Mouse (Mus musculus) liver, embryonic 13.5 days (tissue): ENCODE measurements around the gene Hyal1. TPM values are rescaled to one million over a fixed set of nuclear protein-coding genes. Genes with fewer than 3 reads are reported as not detected.
A peak's percentile ranks its signal among the peaks of the same experiment; 100 is the strongest.

ENCODE experiments used
- ATAC-seq: fragments of 200-750 bp; cut with Nextera tagmentation; 2 replicates; pipeline ENCODE4 v1.8.0; 2017; ENCODE audit warnings: low read depth, mild to moderate bottlenecking, moderate number of reproducible peaks, moderate library complexity
- DNase-seq: peaks from one replicate; pipeline ENCODE4 v3.0.0; 2022
- H3K27ac ChIP-seq: fragments of 300-500 bp; sonication (generic); 2 replicates; pipeline ENCODE4 v1.5.1; 2015; ENCODE audit warnings: moderate library complexity, mild to moderate bottlenecking, inconsistent platforms
- H3K27me3 ChIP-seq: fragments of 300-500 bp; sonication (generic); 2 replicates; pipeline ENCODE4 v1.6.1; 2015; ENCODE audit warnings: mild to moderate bottlenecking, inconsistent platforms
- H3K36me3 ChIP-seq: fragments of 300-500 bp; sonication (generic); 2 replicates; pipeline ENCODE4 v1.6.1; 2015; ENCODE audit warnings: mild to moderate bottlenecking, inconsistent platforms
- H3K4me1 ChIP-seq: fragments of 300-500 bp; sonication (generic); replicated peaks from 2 replicates; pipeline ENCODE4 v1.6.1; 2015; ENCODE audit warnings: inconsistent platforms
- H3K4me2 ChIP-seq: fragments of 300-500 bp; sonication (generic); 2 replicates; pipeline ENCODE4 v1.6.1; 2015; ENCODE audit warnings: inconsistent platforms, mild to moderate bottlenecking, moderate library complexity
- H3K4me3 ChIP-seq: fragments of 300-500 bp; sonication (generic); replicated peaks from 2 replicates; pipeline ENCODE4 v1.5.1; 2015; ENCODE audit warnings: mild to moderate bottlenecking, inconsistent platforms
- H3K9ac ChIP-seq: fragments of 300-500 bp; sonication (generic); 2 replicates; pipeline ENCODE4 v1.6.1; 2015; ENCODE audit warnings: mild to moderate bottlenecking, inconsistent platforms
- H3K9me3 ChIP-seq: fragments of 300-500 bp; sonication (generic); replicated peaks from 2 replicates; pipeline ENCODE4 v1.6.1; 2016; ENCODE audit warnings: inconsistent platforms
- WGBS: fragments of 180-500 bp; shearing (Covaris S2); methylation state at CpG from one replicate; pipeline ENCODE4 v1.1.7; 2015; ENCODE audit not compliant: insufficient replicate concordance; 5-methylcytosine and 5-hydroxymethylcytosine counted together
- polyA plus RNA-seq: library from polyadenylated mRNA; unstranded; fragments of >200 nt; fragmentation: Nextera tagmentation; extraction: Ambion mirVana; gene quantifications from 2 replicates; pipeline ENCODE4 v1.2.1, GENCODE M21; 2015

Hyal1 gene
- polyA plus RNA-seq, 1 experiment from 2014 or later, result 2.6 TPM

- DNase-seq, result no peak
- Histone ChIP-seq H3K27ac (peak overlapping the region; percentile 80), H3K4me1 (peaks cover 52% of the 10 kb centered on the region), H3K27me3 (no peaks in the 10 kb centered on the region), H3K4me2 (peak overlapping the region; percentile 93), H3K9ac (peak overlapping the region; percentile 79), H3K9me3 (no peaks in the 10 kb centered on the region), H3K36me3 (peaks cover 47% of the 10 kb centered on the region), H3K4me3 (peak overlapping the region; percentile 74)
- WGBS, result 45% methylated on average over 8 of the region's 8 CpGs
- ATAC-seq, result no peak
Measured at GRCm38 (mm10) chr9:107542721-107543120, 34.0 kb upstream of the Hyal1 start.

DNA sequence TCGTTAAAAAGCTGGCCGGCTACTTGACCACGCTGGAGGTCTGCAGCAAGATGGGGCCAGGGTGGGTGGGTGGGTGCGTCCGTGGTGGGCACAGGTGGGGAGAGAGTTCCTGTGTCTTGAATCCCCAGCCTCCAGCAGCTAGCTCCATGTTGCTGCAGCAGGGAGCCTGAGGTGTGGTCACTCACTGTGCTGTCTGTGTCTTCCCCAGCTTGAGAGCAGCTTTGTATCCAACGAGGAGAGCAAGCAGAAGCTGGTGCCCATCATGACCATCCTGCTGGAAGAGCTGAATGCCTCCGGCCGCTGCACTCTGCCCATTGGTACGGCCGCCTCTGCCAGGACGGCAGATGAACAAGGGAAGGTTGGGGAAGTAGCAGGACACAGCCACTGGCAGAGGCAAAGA, 33.4 kb upstream of the Hyal1 start:
- Histone ChIP-seq H3K4me2 (peak overlapping the region; percentile 93; the same call in 1 of the 2 replicates), H3K4me1 (peaks cover 55% of the 10 kb centered on the region), H3K36me3 (peaks cover 41% of the 10 kb centered on the region), H3K4me3 (no peak overlapping the region), H3K27ac (no peak overlapping the region), H3K27me3 (peaks cover 2% of the 10 kb centered on the region; the same call in 1 of the 2 replicates), H3K9me3 (no peaks in the 10 kb centered on the region), H3K9ac (0 out of 2 replicates have a peak overlapping the region, but pooled peaks have one; percentile 79)
- ATAC-seq, result no peak
- DNase-seq, result no peak
- WGBS, result 77% methylated on average over 11 of the region's 11 CpGs

DNA sequence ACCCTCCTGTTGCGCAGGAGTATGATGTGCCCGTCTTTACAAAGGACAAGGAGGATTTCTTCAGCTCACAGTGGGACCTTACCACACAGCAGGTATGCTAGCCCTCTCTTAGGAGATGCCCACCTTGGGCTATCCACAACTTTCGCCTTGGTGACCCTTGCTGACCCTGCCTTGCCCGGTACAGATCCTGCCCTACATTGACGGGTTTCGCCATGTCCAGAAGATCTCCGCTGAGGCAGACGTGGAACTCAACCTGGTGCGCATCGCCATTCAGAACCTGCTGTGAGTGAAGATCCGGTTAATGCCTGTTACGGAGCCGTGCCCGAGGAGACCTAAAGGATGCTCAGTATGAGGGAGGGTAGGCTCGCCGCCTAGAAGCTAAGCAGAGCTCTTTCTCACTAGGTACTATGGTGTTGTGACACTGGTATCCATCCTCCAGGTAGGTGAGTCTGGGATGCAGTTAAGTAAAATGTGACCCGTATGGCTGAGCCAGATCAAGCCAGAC, 32.5 kb upstream of the Hyal1 start:
- 89% methylated on average over 17 of the region's 17 CpGs for WGBS

GRCm38 (mm10) chr9:107544729-107545128, 32.0 kb upstream of the Hyal1 start:
- Histone ChIP-seq H3K27me3 (peaks cover 16% of the 10 kb centered on the region; the same call in 1 of the 2 replicates), H3K4me3 (no peak overlapping the region), H3K36me3 (peaks cover 27% of the 10 kb centered on the region), H3K9me3 (no peaks in the 10 kb centered on the region), H3K9ac (no peak overlapping the region), H3K27ac (no peak overlapping the region), H3K4me1 (peaks cover 50% of the 10 kb centered on the region), H3K4me2 (no peak overlapping the region)
- WGBS, result 89% methylated on average over 12 of the region's 12 CpGs
- ATAC-seq (no peak), DNase-seq (no peak)

More for the DNA sequence above, 32.5 kb upstream of the Hyal1 start:
- H3K4me3 ChIP-seq, result no peak overlapping the region
- H3K36me3 ChIP-seq, result peaks cover 32% of the 10 kb centered on the region
- H3K9ac ChIP-seq, result no peak overlapping the region
- H3K4me2 ChIP-seq, result no peak overlapping the region
- H3K27ac ChIP-seq, result no peak overlapping the region
- ATAC-seq, result no peak
- H3K4me1 ChIP-seq, result peaks cover 50% of the 10 kb centered on the region
- H3K27me3 ChIP-seq, result peaks cover 11% of the 10 kb centered on the region; the same call in 1 of the 2 replicates
- no peak for DNase-seq
- no peaks in the 10 kb centered on the region for H3K9me3 ChIP-seq

- Histone ChIP-seq H3K4me1 (peaks cover 52% of the 10 kb centered on the region), H3K27ac (no peak overlapping the region), H3K4me3 (no peak overlapping the region), H3K4me2 (no peak overlapping the region), H3K9ac (no peak overlapping the region), H3K9me3 (no peaks in the 10 kb centered on the region), H3K36me3 (peaks cover 22% of the 10 kb centered on the region), H3K27me3 (peaks cover 21% of the 10 kb centered on the region; the same call in 1 of the 2 replicates)
- DNase-seq (no peak), ATAC-seq (no peak)
- 79% methylated on average over 10 of the region's 10 CpGs for WGBS
Measured at GRCm38 (mm10) chr9:107545199-107545598, 31.5 kb upstream of the Hyal1 start.

DNA sequence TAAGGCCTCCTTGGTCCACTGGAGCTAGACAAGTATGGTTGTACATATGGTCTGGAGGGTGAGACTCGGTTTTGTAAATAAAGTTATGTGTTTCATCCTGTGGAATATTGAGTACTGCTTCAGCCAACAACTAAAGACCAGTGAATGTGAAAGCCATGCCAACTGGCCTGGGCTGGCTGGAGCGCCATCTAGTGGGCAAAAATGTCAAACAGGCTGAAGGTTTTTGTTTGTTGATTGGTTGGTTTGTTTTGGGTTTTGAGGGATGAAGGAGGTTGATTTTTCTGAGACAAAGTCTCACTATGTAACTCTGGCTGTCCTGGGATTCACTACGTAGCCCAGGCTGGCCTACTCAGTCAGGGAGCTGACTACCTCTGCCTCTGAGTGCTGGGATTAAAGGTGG, 31.1 kb upstream of the Hyal1 start:
- Histone ChIP-seq H3K9me3 (no peaks in the 10 kb centered on the region), H3K9ac (no peak overlapping the region), H3K27ac (no peak overlapping the region), H3K4me3 (no peak overlapping the region), H3K4me1 (peaks cover 54% of the 10 kb centered on the region), H3K36me3 (peaks cover 19% of the 10 kb centered on the region), H3K4me2 (no peak overlapping the region), H3K27me3 (peaks cover 25% of the 10 kb centered on the region)
- no peak for ATAC-seq
- peak; percentile 64 for DNase-seq
- 3% methylated on average over 3 of the region's 3 CpGs for WGBS

- 5% methylated on average over 20 of the region's 20 CpGs for WGBS
- Histone ChIP-seq H3K9ac (0 out of 2 replicates have a peak within 1 kb of the TSS, but pooled peaks have one; percentile 47), H3K27ac (0 out of 2 replicates have a peak within 1 kb of the TSS, but pooled peaks have one; percentile 13), H3K4me2 (peak within 1 kb of the TSS; percentile 53), H3K4me3 (peak within 1 kb of the TSS; percentile 7; the same call in 1 of the 2 replicates), H3K36me3 (peaks cover 19% of the 10 kb centered on the region), H3K27me3 (peaks cover 39% of the 10 kb centered on the region), H3K4me1 (peaks cover 57% of the 10 kb centered on the region), H3K9me3 (no peaks in the 10 kb centered on the region)
- ATAC-seq (peak; percentile 67), DNase-seq (peak; percentile 85)
Measured at GRCm38 (mm10) chr9:107547026-107547425, 29.7 kb upstream of the Hyal1 start, which contains the start of gene Zmynd10. Zmynd10 (plus strand) TSS chr9:107547298.

DNA sequence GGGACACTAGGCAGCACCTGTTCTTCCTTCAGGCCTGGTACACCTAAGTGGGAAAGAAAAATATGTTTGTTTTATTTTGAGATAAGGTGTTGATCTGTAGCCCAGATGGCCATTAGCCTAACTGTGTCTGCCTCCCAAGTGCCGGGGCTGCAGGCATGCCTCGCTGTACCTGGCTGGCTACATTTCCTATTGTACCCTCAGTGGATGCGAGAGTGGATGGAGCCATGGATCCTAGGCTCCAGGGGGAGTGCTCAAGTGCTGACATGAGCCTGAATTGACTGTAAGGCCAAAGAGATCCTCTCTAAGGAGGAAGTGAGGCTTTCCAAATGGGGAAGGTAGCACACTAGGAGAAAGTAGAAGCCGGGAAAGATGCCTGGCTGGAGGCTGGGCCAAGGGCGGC, 28.8 kb upstream of the Hyal1 start:
- no peaks in the 10 kb centered on the region for H3K9me3 ChIP-seq
- 0 out of 2 replicates have a peak overlapping the region, but pooled peaks have one; percentile 13 for H3K27ac ChIP-seq
- DNase-seq, result no peak
- WGBS, result 66% methylated on average over 5 of the region's 5 CpGs
- no peak for ATAC-seq
- H3K9ac ChIP-seq, result no peak overlapping the region
- H3K4me1 ChIP-seq, result peaks cover 59% of the 10 kb centered on the region
- no peak overlapping the region for H3K4me3 ChIP-seq
- peaks cover 19% of the 10 kb centered on the region for H3K36me3 ChIP-seq
- H3K27me3 ChIP-seq, result peaks cover 44% of the 10 kb centered on the region
- no peak overlapping the region for H3K4me2 ChIP-seq

GRCm38 (mm10) chr9:107548820-107549219, 27.9 kb upstream of the Hyal1 start:
- Histone ChIP-seq H3K36me3 (peaks cover 14% of the 10 kb centered on the region), H3K4me2 (no peak overlapping the region), H3K9ac (no peak overlapping the region), H3K27me3 (peaks cover 44% of the 10 kb centered on the region), H3K4me1 (peaks cover 63% of the 10 kb centered on the region), H3K4me3 (no peak overlapping the region), H3K27ac (no peak overlapping the region), H3K9me3 (no peaks in the 10 kb centered on the region)
- WGBS, result 85% methylated on average over 10 of the region's 10 CpGs
- ATAC-seq (no peak), DNase-seq (no peak)

- Histone ChIP-seq H3K9ac (no peak overlapping the region), H3K4me3 (no peak overlapping the region), H3K27me3 (peaks cover 44% of the 10 kb centered on the region), H3K4me1 (peaks cover 66% of the 10 kb centered on the region), H3K36me3 (peaks cover 7% of the 10 kb centered on the region), H3K27ac (no peak overlapping the region), H3K4me2 (no peak overlapping the region), H3K9me3 (no peaks in the 10 kb centered on the region)
- no peak for DNase-seq
- WGBS, result 78% methylated on average over 20 of the region's 20 CpGs
- no peak for ATAC-seq
Measured at GRCm38 (mm10) chr9:107549297-107550074, 27.2 kb upstream of the Hyal1 start.

DNA sequence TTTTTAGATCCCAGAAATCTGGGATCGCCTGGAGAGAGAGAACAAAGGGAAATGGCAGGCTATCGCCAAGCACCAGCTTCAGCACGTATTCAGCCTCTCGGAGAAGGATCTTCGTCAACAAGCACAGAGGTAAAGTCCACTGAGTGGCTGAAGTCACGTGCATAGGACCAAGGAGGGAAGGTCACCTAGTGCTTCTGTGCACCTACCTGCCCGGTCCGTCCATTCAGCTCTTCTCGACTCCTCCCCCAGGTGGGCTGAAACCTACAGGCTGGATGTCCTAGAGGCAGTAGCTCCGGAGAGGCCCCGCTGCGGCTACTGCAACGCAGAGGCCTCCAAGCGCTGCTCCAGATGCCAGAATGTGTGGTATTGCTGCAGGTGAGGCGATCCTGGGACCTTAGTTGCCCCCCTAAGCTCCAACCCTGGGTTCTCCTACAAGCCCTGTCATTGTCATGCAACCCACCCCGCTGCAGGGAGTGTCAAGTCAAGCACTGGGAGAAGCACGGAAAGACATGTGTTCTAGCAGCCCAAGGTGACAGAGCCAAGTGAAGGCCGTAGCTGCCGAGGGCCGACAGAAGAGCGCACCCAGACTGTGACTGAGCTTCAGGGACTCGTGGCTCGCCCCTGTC, 26.1 kb upstream of the Hyal1 start:
- Histone ChIP-seq H3K4me2 (peak overlapping the region; percentile 96), H3K9me3 (no peaks in the 10 kb centered on the region), H3K4me1 (peaks cover 69% of the 10 kb centered on the region), H3K27me3 (peaks cover 44% of the 10 kb centered on the region), H3K4me3 (peak overlapping the region; percentile 61), H3K36me3 (no peaks in the 10 kb centered on the region), H3K9ac (peak overlapping the region; percentile 76), H3K27ac (no peak overlapping the region)
- 36% methylated on average over 23 of the region's 23 CpGs for WGBS
- ATAC-seq (no peak), DNase-seq (no peak)
